12 mouse cellular contexts compared by ENCODE assay signal in genomic region chr14:48903526-48903925, GRCm38 (mm10).
DNase-seq lines count a peak whose midpoint lies in the region; ATAC-seq and TF ChIP-seq lines count a peak whose summit lies in the region.
"Had no signal": no experiment of that assay in that cellular context is flagged by ENCODE, and none has a peak within 500 bp of the region (broad histone marks: within the 10 kb centered on the region; RNA-seq: fewer than 3 reads in every experiment).

No protein-coding gene starts in this region.

- no peak overlapping the region for H3K4me3 ChIP-seq in kidney, embryonic 14.5 days (ENCODE audit: low read length)
- H3K4me3 ChIP-seq in ES-Bruce4 (ENCODE audit: low read depth, low read length): no peak overlapping the region
- H3K4me3 ChIP-seq in forebrain, embryonic 16.5 days (replicated peaks; ENCODE audit: low read length): no peak overlapping the region

- no peaks in the 10 kb centered on the region for H3K27me3 ChIP-seq in kidney, embryonic 14.5 days (ENCODE audit: control insufficient read depth, insufficient read depth, low read length)
- no peaks in the 10 kb centered on the region for H3K27me3 ChIP-seq in ES-Bruce4 (ENCODE audit: control insufficient read depth, insufficient read depth, low read length, poor library complexity, severe bottlenecking)
- no peaks in the 10 kb centered on the region for H3K27me3 ChIP-seq in forebrain, embryonic 16.5 days (replicated peaks; ENCODE audit: control insufficient read depth, insufficient read depth, low read length)

- DNase-seq in kidney, postnatal 10 days: peak; percentile 32
- peak; percentile 22 for DNase-seq in 416B (ENCODE audit: low read depth)
- DNase-seq in thymus, postnatal 36 days: no peak
- no peak for DNase-seq in adrenal gland, postnatal 4 days (ENCODE audit: low spot score in 2 of 2)
- DNase-seq: heart, adult 18-20 months; kidney, adult 8-10 months; layer of hippocampus, adult 9-11 months; lung, adult 18-20 months; spleen, adult 18-20 months had no signal

- TF ChIP-seq CTCF in ES-Bruce4 (IDR thresholded peaks at IDR 0.05; ENCODE audit: low read depth, low read length): no peak

- no peaks in the 10 kb centered on the region for H3K36me3 ChIP-seq in kidney, embryonic 14.5 days (ENCODE audit: control insufficient read depth, insufficient read depth, low read length)
- no peaks in the 10 kb centered on the region for H3K36me3 ChIP-seq in ES-Bruce4 (ENCODE audit: control insufficient read depth, insufficient read depth, low read length, poor library complexity, severe bottlenecking)
- H3K36me3 ChIP-seq in forebrain, embryonic 16.5 days (ENCODE audit: control insufficient read depth, insufficient read depth): no peaks in the 10 kb centered on the region

- no peak overlapping the region for H3K4me2 ChIP-seq in kidney, embryonic 14.5 days (replicated peaks; ENCODE audit: low read depth, low read length)
- H3K4me2 ChIP-seq in forebrain, embryonic 16.5 days (ENCODE audit: low read length): no peak overlapping the region

- TF ChIP-seq POLR2A in ES-Bruce4 (IDR thresholded peaks at IDR 0.05; ENCODE audit: insufficient read depth, low read length): no peak

- no peaks in the 10 kb centered on the region for H3K9me3 ChIP-seq in kidney, embryonic 14.5 days (ENCODE audit: control insufficient read depth, low read length)
- H3K9me3 ChIP-seq in ES-Bruce4 (replicated peaks; ENCODE audit: control insufficient read depth, insufficient read depth, low read length, poor library complexity, severe bottlenecking): peaks cover 3% of the 10 kb centered on the region
- H3K9me3 ChIP-seq in forebrain, embryonic 16.5 days (ENCODE audit: control insufficient read depth, low read length): no peaks in the 10 kb centered on the region

- TF ChIP-seq EP300 in ES-Bruce4 (IDR thresholded peaks at IDR 0.05; ENCODE audit: insufficient read depth, low read depth, low read length): 0 out of 2 replicates have a peak, but pooled peaks have one; percentile 24

- ATAC-seq in kidney, embryonic 14.5 days (ENCODE audit: low FRiP score, low TSS enrichment): no peak
- peak; percentile 68 for ATAC-seq in forebrain, embryonic 16.5 days

- no peak overlapping the region for H3K9ac ChIP-seq in kidney, embryonic 14.5 days (ENCODE audit: low read depth, low read length)
- no peak overlapping the region for H3K9ac ChIP-seq in ES-Bruce4 (ENCODE audit: low read depth, poor library complexity, severe bottlenecking)
- no peak overlapping the region for H3K9ac ChIP-seq in forebrain, embryonic 16.5 days (replicated peaks; ENCODE audit: low read depth, low read length)

- no peaks in the 10 kb centered on the region for H3K4me1 ChIP-seq in kidney, embryonic 14.5 days (ENCODE audit: control insufficient read depth, insufficient read depth, low read length)
- H3K4me1 ChIP-seq in ES-Bruce4 (ENCODE audit: control insufficient read depth, insufficient read depth, low read length): no peaks in the 10 kb centered on the region
- H3K4me1 ChIP-seq in forebrain, embryonic 16.5 days (replicated peaks; ENCODE audit: control insufficient read depth, insufficient read depth, low read length): peaks cover 21% of the 10 kb centered on the region

- H3K27ac ChIP-seq in kidney, embryonic 14.5 days (ENCODE audit: low read depth, low read length): no peak overlapping the region
- no peak overlapping the region for H3K27ac ChIP-seq in ES-Bruce4 (ENCODE audit: insufficient read depth, low read length)
- H3K27ac ChIP-seq in forebrain, embryonic 16.5 days (ENCODE audit: low read length): no peak overlapping the region

- 37% methylated on average over 5 of the region's 5 CpGs for WGBS in kidney, embryonic 14.5 days
- WGBS in forebrain, embryonic 16.5 days: 7% methylated on average over 5 of the region's 5 CpGs

Comparison
In these comparisons a context has a peak if more than half of its experiments do, and no peak if none do; other contexts are left out.
1. DNase-seq: peak in kidney, postnatal 10 days (single experiment) and 416B (single experiment); none in thymus, postnatal 36 days (0 of 2) and adrenal gland, postnatal 4 days (0 of 2).